Mouse (Mus musculus): ENCODE results near the gene Pfkm. TPM values are rescaled to one million over a fixed set of nuclear protein-coding genes. Genes with fewer than 3 reads are reported as not detected.

Pfkm gene
- total RNA-seq, 2 experiments from 2014 or later = 379 to 387 TPM

GRCm38 (mm10) chr15:98106506-98106905 is 14.1 kb downstream of the Pfkm start:
- intact Hi-C loops (cut with DNase I) = loop anchor here (5.0 kb wide), 2 partner anchors 66 to 406 kb away; no protein-coding TSS in a partner anchor
- no peak overlapping the region for H3K27ac ChIP-seq
- H3K4me3 ChIP-seq = no peak overlapping the region
- TF ChIP-seq CTCF (IDR thresholded peaks at IDR 0.05) = no peak
- no peak for DNase-seq (ENCODE audit: extremely low spot score in 1 of 2, low spot score in 2 of 2)

GRCm38 (mm10) chr15:98107230-98107629 is 14.8 kb downstream of the Pfkm start:
- Histone ChIP-seq H3K4me3 (no peak overlapping the region), H3K27ac (no peak overlapping the region)
- intact Hi-C loops (cut with DNase I) = loop anchor here (5.0 kb wide), 2 partner anchors 65 to 405 kb away; no protein-coding TSS in a partner anchor
- DNase-seq (ENCODE audit: extremely low spot score in 1 of 2, low spot score in 2 of 2) = no peak
- TF ChIP-seq CTCF (IDR thresholded peaks at IDR 0.05) = no peak

GRCm38 (mm10) chr15:98107703-98108296 is 15.4 kb downstream of the Pfkm start:
- no peak for TF ChIP-seq CTCF (IDR thresholded peaks at IDR 0.05)
- intact Hi-C loops (cut with DNase I) = loop anchor here (1.0 to 5.0 kb wide), 3 partner anchors 14 to 405 kb away; partner anchors contain the start of gene Senp1
- H3K27ac ChIP-seq = peak overlapping the region; percentile 98; the same call in 1 of the 2 replicates

GRCm38 (mm10) chr15:98108297-98109152 is 16.1 kb downstream of the Pfkm start:
- TF ChIP-seq CTCF (IDR thresholded peaks at IDR 0.05) = no peak; the same call in none of the 2 replicates
- H3K4me3 ChIP-seq = peak overlapping the region; percentile 68
- DNase-seq (ENCODE audit: extremely low spot score in 1 of 2, low spot score in 2 of 2) = peak; percentile 85 to 87
- intact Hi-C loops (cut with DNase I) = loop anchor here (1.0 to 5.0 kb wide), 3 partner anchors 15 to 404 kb away; partner anchors contain the start of gene Senp1
- peak overlapping the region; percentile 98 for H3K27ac ChIP-seq

More at GRCm38 (mm10) chr15:98107703-98108296, 15.4 kb downstream of the Pfkm start:
- H3K4me3 ChIP-seq = peak overlapping the region; percentile 68
- DNase-seq (ENCODE audit: extremely low spot score in 1 of 2, low spot score in 2 of 2) = no peak

GRCm38 (mm10) chr15:98111791-98112190 is 19.4 kb downstream of the Pfkm start:
- intact Hi-C loops (cut with DNase I) = no loop called here
- TF ChIP-seq CTCF (IDR thresholded peaks at IDR 0.05) = no peak
- DNase-seq (ENCODE audit: extremely low spot score in 1 of 2, low spot score in 2 of 2) = no peak

GRCm38 (mm10) chr15:98114098-98114851 is 21.9 kb downstream of the Pfkm start:
- no peak for DNase-seq (ENCODE audit: extremely low spot score in 1 of 2, low spot score in 2 of 2)
- no peak overlapping the region for H3K4me3 ChIP-seq
- H3K27ac ChIP-seq = no peak overlapping the region

More at GRCm38 (mm10) chr15:98111791-98112190, 19.4 kb downstream of the Pfkm start:
- no peak overlapping the region; the same call in 1 of the 2 replicates for H3K27ac ChIP-seq
- no peak overlapping the region for H3K4me3 ChIP-seq

GRCm38 (mm10) chr15:98114852-98115778 is 22.7 kb downstream of the Pfkm start:
- intact Hi-C loops (cut with DNase I) = no loop called here
- Histone ChIP-seq H3K4me3 (no peak overlapping the region), H3K27ac (no peak overlapping the region)
- no peak for DNase-seq (ENCODE audit: extremely low spot score in 1 of 2, low spot score in 2 of 2)
- TF ChIP-seq CTCF (IDR thresholded peaks at IDR 0.05) = no peak

More at GRCm38 (mm10) chr15:98114098-98114851, 21.9 kb downstream of the Pfkm start:
- TF ChIP-seq CTCF (IDR thresholded peaks at IDR 0.05) = no peak
- intact Hi-C loops (cut with DNase I) = no loop called here

- H3K27ac ChIP-seq = no peak overlapping the region
- no peak for DNase-seq (ENCODE audit: extremely low spot score in 1 of 2, low spot score in 2 of 2)
- H3K4me3 ChIP-seq = no peak overlapping the region
- intact Hi-C loops (cut with DNase I) = no loop called here
- TF ChIP-seq CTCF (IDR thresholded peaks at IDR 0.05) = no peak
Observed at GRCm38 (mm10) chr15:98115779-98116163, 23.4 kb downstream of the Pfkm start.

GRCm38 (mm10) chr15:98116287-98116686 is 23.9 kb downstream of the Pfkm start:
- H3K4me3 ChIP-seq = no peak overlapping the region
- intact Hi-C loops (cut with DNase I) = no loop called here
- no peak for TF ChIP-seq CTCF (IDR thresholded peaks at IDR 0.05)
- no peak for DNase-seq (ENCODE audit: extremely low spot score in 1 of 2, low spot score in 2 of 2)
- no peak overlapping the region for H3K27ac ChIP-seq

GRCm38 (mm10) chr15:98119363-98119762 is 27.0 kb downstream of the Pfkm start:
- intact Hi-C loops (cut with DNase I) = no loop called here
- no peak for TF ChIP-seq CTCF (IDR thresholded peaks at IDR 0.05)
- Histone ChIP-seq H3K4me3 (no peak overlapping the region), H3K27ac (no peak overlapping the region)
- no peak for DNase-seq (ENCODE audit: extremely low spot score in 1 of 2, low spot score in 2 of 2)
